Mouse (Mus musculus) forebrain, embryonic 13.5 days (tissue): Measurements from ENCODE around the gene Ndc1. TPM values are rescaled to one million over a fixed set of nuclear protein-coding genes. Genes with fewer than 3 reads are reported as not detected.
"Not testable (repeated sequence)": the region's sequence is repeated elsewhere in the genome, so short reads cannot be mapped to it uniquely, and the experiment has no call there.

Experiments
- ATAC-seq: fragments of 200-750 bp; cut with Nextera tagmentation; 2 replicates; pipeline ENCODE4 v1.8.0; 2017
- H3K27ac ChIP-seq: fragments of 300-500 bp; sonication (generic); 2 replicates; pipeline ENCODE4 v1.5.1; 2015; ENCODE audit warnings: inconsistent platforms, mild to moderate bottlenecking, moderate library complexity
- H3K27me3 ChIP-seq: fragments of 300-500 bp; sonication (generic); 2 replicates; pipeline ENCODE4 v1.6.1; 2015; ENCODE audit warnings: mild to moderate bottlenecking, inconsistent platforms
- H3K36me3 ChIP-seq: fragments of 300-500 bp; sonication (generic); 2 replicates; pipeline ENCODE4 v1.6.1; 2015; ENCODE audit warnings: mild to moderate bottlenecking, inconsistent platforms; ENCODE audit not compliant: poor library complexity, severe bottlenecking
- H3K4me1 ChIP-seq: fragments of 300-500 bp; sonication (generic); 2 replicates; pipeline ENCODE4 v1.6.1; 2015; ENCODE audit warnings: inconsistent platforms
- H3K4me2 ChIP-seq: fragments of 300-500 bp; sonication (generic); 2 replicates; pipeline ENCODE4 v1.6.1; 2015; ENCODE audit warnings: inconsistent platforms, mild to moderate bottlenecking, moderate library complexity
- H3K4me3 ChIP-seq: fragments of 300-500 bp; sonication (generic); 2 replicates; pipeline ENCODE4 v1.5.1; 2015; ENCODE audit warnings: mild to moderate bottlenecking, inconsistent platforms
- H3K9ac ChIP-seq: fragments of 300-500 bp; sonication (generic); 2 replicates; pipeline ENCODE4 v1.6.1; 2015; ENCODE audit warnings: mild to moderate bottlenecking, inconsistent platforms
- H3K9me3 ChIP-seq: fragments of 300-500 bp; sonication (generic); replicated peaks from 2 replicates; pipeline ENCODE4 v1.6.1; 2016; ENCODE audit warnings: inconsistent platforms
- WGBS: fragments of 180-500 bp; shearing (Covaris S2); methylation state at CpG from one replicate; pipeline ENCODE4 v1.1.7; 2015; 5-methylcytosine and 5-hydroxymethylcytosine counted together
- polyA plus RNA-seq: library from polyadenylated mRNA; unstranded; fragments of >200 nt; fragmentation: Nextera tagmentation; extraction: Ambion mirVana; gene quantifications from 2 replicates; pipeline ENCODE4 v1.2.1, GENCODE M21; 2015

Gene Ndc1
- polyA plus RNA-seq, 1 experiment from 2014 or later: 23.7 TPM

DNA sequence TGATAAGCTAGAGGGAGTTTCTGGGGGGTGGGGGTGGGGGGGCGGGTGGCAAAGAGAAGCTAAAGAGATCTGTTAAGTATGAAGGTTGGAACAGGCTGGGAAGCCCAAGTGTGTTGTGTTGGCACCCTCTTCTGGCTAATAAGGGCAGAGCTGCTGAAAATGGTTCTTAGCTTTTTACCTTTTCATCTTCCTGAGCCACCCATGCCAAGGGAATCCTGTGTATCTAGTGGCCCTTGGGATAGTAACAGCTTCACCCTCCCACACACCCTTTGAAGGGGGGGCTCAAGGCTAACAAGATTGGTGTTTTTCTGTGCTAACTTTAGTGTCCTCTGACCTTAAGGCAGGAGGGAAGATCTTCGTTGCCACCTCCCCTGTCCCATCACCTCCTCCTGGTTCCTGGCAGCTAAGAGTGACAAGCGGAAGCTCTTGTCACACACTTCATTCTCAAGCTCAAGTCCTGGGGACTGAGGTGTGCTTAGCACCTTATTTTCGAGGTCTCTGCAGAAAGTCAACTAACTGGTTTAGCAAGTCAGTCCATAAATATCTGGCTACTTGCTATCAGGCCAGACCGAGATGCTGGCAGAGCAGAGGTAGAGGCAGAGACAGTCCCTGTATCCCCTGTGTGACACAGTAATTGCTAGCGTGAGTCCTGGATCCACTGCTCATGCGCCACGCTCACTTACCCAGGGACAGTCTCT, 18.1 kb upstream of the Ndc1 start:
- Histone ChIP-seq H3K4me1 (no peaks in the 10 kb centered on the region), H3K36me3 (peaks cover 39% of the 10 kb centered on the region), H3K27me3 (no peaks in the 10 kb centered on the region), H3K9ac (no peak overlapping the region), H3K27ac (no peak overlapping the region), H3K4me3 (no peak overlapping the region), H3K4me2 (no peak overlapping the region), H3K9me3 (no peaks in the 10 kb centered on the region)
- 80% methylated on average over 8 of the region's 8 CpGs for WGBS
- no peak for ATAC-seq

DNA sequence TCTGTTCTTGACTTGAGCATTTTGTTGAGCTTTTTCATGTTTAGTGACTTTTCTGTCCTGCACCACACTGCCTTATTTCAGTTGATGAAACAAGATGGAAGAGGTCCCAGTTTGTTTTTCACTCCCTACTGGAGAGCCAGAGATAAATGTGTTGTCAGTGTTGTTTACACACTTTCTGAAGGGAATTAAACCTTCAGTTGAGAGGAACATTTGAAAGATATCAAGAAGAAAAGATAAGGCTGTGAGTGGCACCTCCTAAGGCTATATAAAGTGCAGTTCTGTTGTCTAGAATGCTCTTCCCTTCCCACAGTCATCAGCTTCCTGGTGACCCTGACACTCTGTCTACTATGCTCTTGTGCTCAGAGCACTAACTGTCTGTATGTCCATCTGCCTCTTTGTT, 16.2 kb upstream of the Ndc1 start:
- no peaks in the 10 kb centered on the region for H3K27me3 ChIP-seq
- peaks cover 23% of the 10 kb centered on the region for H3K36me3 ChIP-seq
- no peaks in the 10 kb centered on the region for H3K4me1 ChIP-seq
- H3K9ac ChIP-seq: no peak overlapping the region
- no peak overlapping the region for H3K27ac ChIP-seq
- H3K4me2 ChIP-seq: no peak overlapping the region
- H3K9me3 ChIP-seq: no peaks in the 10 kb centered on the region
- H3K4me3 ChIP-seq: no peak overlapping the region
- ATAC-seq: no peak

DNA sequence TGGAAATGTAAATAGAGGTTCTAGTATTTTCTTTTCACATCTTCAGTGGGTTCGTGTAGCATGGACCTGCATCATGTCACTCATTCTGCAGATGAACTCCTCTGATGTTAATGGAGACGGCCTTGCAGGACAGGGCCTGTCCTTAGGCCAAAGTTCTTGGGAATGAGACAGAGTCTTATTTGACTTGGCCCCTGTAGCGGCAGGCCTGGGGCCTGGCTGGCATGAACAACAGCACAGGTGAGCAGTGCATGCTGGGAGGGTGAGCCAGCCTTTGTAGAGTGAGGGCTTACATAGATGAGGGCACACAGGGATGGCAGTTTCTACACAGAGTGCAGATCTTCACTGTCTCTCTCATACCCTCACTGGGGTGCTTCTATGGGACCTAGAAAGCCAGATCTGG, 14.0 kb upstream of the Ndc1 start:
- Histone ChIP-seq H3K36me3 (peaks cover 20% of the 10 kb centered on the region), H3K4me1 (no peaks in the 10 kb centered on the region), H3K27me3 (no peaks in the 10 kb centered on the region), H3K4me3 (no peak overlapping the region), H3K9ac (no peak overlapping the region), H3K9me3 (no peaks in the 10 kb centered on the region), H3K4me2 (no peak overlapping the region), H3K27ac (no peak overlapping the region)
- 92% methylated on average over 3 of the region's 3 CpGs for WGBS
- ATAC-seq: no peak

DNA sequence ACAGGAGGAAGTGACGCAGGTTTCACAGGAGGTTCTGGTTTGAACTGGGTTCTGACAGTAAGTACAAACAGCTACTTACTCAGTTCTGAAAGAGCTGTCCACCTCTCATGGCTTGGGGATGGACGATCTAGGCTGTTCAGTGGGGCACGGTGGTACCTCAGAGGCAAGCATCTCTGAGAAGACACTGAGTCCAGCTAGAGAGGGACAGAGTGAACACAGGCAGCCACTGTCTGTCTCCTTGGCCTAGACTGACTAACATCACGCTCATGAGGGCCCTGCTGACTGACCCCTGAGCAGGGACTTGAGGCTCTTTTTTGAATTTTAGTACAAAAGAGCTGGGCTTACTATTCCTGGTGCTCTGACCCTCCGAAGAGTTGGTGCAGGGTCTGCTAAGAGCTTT, 13.5 kb upstream of the Ndc1 start:
- Histone ChIP-seq H3K4me1 (no peaks in the 10 kb centered on the region), H3K27ac (no peak overlapping the region), H3K9ac (peak overlapping the region; percentile 6; the same call in 1 of the 2 replicates), H3K9me3 (no peaks in the 10 kb centered on the region), H3K4me3 (no peak overlapping the region), H3K27me3 (no peaks in the 10 kb centered on the region), H3K36me3 (peaks cover 20% of the 10 kb centered on the region), H3K4me2 (no peak overlapping the region)
- ATAC-seq: no peak
- 87% methylated on average over 5 of the region's 5 CpGs for WGBS

DNA sequence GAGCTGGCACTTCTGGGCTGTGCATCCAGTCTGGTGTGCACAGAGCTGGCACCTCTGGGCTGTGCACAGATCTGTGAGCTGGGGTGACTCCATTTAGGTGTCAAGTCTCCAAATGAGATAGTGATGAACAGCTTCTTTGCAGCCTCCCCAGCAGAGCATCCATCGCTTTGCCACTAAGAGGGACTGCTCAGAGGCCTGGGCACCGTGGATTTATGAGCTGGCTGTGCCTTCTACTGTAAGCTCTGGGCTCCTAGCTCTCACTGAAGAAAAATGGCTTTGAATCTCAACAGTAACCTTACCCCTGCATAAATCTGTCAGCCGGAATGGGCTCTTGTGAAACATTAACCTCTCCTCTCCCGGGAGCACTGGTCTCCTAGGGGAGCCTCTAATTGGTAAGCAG, 13.0 kb upstream of the Ndc1 start:
- Histone ChIP-seq H3K4me3 (no peak overlapping the region), H3K27ac (no peak overlapping the region), H3K36me3 (peaks cover 20% of the 10 kb centered on the region), H3K27me3 (no peaks in the 10 kb centered on the region), H3K9ac (peak overlapping the region; percentile 6; the same call in 1 of the 2 replicates), H3K4me1 (no peaks in the 10 kb centered on the region), H3K9me3 (no peaks in the 10 kb centered on the region), H3K4me2 (no peak overlapping the region)
- ATAC-seq: no peak
- 64% methylated on average over 4 of the region's 4 CpGs for WGBS

DNA sequence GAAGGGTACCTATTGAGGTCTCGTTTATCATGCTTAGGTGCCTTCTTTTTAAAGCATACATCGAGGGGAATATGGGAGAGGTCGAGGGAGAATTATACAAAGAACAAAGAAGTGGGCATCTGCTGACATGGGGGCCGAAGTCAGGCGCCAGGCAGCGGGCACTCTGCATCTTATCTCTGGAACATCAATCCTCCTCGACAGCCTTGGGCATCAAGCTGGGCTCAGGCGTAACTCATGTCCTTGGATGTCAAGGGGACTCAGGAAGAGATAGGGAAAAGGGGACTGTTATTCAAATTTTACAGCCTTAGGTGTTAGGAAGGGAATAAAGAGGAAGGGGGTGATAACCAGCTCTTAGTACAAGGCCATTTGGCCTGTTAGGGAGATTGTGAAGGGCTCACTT, 10.4 kb upstream of the Ndc1 start:
- H3K9me3 ChIP-seq, H3K27me3 ChIP-seq, ATAC-seq, H3K4me2 ChIP-seq, H3K27ac ChIP-seq, H3K36me3 ChIP-seq, H3K9ac ChIP-seq, H3K4me3 ChIP-seq, H3K4me1 ChIP-seq: not testable (repeated sequence)
- 73% methylated on average over 8 of the region's 8 CpGs for WGBS

DNA sequence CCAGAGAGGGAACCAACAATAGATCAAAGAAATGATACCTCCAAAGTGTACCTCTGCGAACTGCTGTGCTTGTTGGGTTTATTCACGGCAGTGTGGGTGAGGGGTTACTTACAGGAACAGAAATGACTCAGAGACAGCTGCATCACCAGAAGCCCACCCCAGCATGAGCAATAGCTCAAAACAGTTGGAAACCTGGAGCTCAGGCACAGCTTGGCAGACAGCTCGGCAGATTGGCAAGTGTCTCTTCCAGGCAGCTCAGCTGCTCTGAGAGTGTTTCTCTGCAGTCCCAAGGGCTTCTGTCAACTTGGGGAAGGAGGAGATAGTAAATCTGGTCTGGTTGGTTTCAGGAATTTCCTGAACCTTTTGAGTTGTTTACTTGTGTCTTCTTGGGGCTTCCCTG, 9.1 kb upstream of the Ndc1 start:
- ATAC-seq: no peak
- no peak overlapping the region for H3K27ac ChIP-seq
- H3K4me1 ChIP-seq: no peaks in the 10 kb centered on the region
- peaks cover 9% of the 10 kb centered on the region; the same call in 1 of the 2 replicates for H3K36me3 ChIP-seq
- H3K27me3 ChIP-seq: no peaks in the 10 kb centered on the region
- no peak overlapping the region for H3K4me3 ChIP-seq
- WGBS: 80% methylated on average over 3 of the region's 3 CpGs
- H3K9ac ChIP-seq: no peak overlapping the region
- H3K9me3 ChIP-seq: no peaks in the 10 kb centered on the region
- no peak overlapping the region for H3K4me2 ChIP-seq

DNA sequence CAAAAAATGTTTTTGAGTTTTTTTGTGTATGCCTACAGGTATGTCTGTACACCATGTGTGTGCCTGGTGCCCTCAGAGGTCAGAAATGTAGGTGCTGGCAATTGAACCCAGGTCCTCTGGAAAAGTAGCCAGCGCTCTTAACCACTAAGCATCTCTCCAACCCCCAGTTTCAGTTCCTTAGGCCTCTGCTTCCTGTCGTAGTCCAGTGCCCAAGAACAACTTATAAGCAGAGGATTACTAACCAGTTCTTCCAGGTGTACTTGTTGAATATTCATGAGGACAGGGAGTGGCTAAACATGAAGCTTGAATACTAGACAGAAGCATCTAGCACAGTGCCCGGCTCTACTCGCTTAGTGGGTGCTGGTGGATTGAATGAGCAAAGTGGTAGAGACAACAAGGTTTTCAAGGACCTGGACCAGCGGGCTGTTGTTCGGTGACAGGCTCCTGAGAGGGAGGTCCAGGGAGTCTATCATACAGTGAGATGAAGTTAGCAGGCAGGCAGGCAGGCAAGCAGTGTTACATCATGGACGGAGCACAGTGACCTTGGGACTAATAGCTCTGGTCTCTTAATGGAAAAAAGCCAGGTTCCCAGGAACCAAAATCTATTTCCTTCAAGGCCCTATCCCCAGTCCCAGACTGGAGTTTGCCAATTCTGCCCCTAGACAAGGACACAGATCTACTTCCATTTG, 7.0 kb upstream of the Ndc1 start:
- Histone ChIP-seq H3K27ac (no peak overlapping the region), H3K4me1 (no peaks in the 10 kb centered on the region), H3K4me3 (no peak overlapping the region), H3K9ac (no peak overlapping the region), H3K36me3 (no peaks in the 10 kb centered on the region), H3K9me3 (no peaks in the 10 kb centered on the region), H3K4me2 (no peak overlapping the region), H3K27me3 (no peaks in the 10 kb centered on the region)
- no peak for ATAC-seq
- 84% methylated on average over 7 of the region's 7 CpGs for WGBS

DNA sequence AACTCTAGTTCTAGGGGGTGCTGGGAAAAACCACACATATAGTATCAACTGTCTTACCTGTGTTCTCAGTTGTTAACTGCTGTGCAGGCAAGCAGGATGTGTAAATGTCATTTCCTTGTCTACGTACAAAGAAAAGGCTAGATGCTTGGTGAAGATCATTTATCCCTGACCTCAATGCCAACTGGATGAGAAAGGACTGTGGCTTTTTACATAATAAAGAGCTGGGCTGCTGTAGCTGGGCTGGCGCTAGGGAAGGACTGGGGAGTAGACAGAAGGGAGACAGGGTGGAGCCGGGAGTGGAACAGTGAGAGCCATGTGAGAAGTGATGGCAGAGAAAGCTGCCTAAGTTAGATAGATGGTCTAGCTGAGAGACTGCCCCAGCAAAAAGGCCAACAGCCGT, 4.8 kb upstream of the Ndc1 start:
- Histone ChIP-seq H3K4me1 (no peaks in the 10 kb centered on the region), H3K27ac (no peak overlapping the region), H3K36me3 (no peaks in the 10 kb centered on the region), H3K4me2 (no peak overlapping the region), H3K9me3 (no peaks in the 10 kb centered on the region), H3K9ac (no peak overlapping the region), H3K4me3 (no peak overlapping the region), H3K27me3 (no peaks in the 10 kb centered on the region)
- WGBS: 60% methylated on average over 4 of the region's 4 CpGs
- no peak for ATAC-seq

DNA sequence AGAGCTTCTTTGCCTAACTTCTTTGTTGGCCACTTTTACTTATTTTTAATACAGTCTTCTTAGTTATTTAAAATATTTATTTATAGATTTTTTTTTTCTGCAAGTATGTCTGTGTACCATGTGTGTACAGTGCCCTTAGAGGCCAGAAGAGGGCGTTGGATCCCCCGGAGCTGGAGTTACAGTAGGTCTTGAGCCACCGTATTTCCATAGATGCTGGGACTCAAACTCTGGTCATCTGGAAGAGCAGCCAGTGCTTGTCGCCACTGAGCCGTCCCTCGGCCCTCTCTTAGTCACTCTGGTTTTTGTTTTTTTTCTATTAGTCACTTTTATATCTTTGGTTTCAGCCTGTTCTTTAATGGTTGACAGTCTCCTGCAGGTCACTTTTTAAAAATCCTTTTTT, 4.0 kb upstream of the Ndc1 start:
- no peaks in the 10 kb centered on the region for H3K36me3 ChIP-seq
- H3K9ac ChIP-seq: no peak overlapping the region
- no peak overlapping the region for H3K4me3 ChIP-seq
- WGBS: 89% methylated on average over 6 of the region's 6 CpGs
- H3K4me2 ChIP-seq: no peak overlapping the region
- H3K27me3 ChIP-seq: no peaks in the 10 kb centered on the region
- H3K9me3 ChIP-seq: no peaks in the 10 kb centered on the region
- peaks cover 3% of the 10 kb centered on the region for H3K4me1 ChIP-seq
- ATAC-seq: no peak
- H3K27ac ChIP-seq: no peak overlapping the region

DNA sequence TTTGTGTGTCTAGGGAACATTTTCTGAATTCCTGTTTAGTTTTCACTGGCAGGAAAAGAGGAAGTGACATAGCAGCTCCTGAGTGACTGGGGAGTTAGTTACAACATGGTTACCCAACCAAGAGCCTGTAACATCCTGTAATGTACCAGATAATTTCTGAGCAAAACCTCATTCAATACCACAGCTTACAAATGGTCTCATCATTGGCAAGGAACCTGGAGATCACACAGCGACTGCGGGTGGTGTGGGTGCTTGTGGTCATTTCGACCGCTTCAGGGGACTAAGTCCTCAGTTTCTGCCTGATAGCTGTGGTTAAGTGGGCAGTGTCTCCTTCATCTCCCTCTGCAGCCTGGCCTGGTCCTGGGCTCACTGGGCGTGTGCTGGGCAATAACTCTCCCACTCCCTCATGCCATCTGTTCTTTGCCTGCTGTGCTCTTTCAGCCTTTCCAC, 3.4 kb upstream of the Ndc1 start:
- H3K36me3 ChIP-seq: no peaks in the 10 kb centered on the region
- H3K9ac ChIP-seq: no peak overlapping the region
- H3K4me1 ChIP-seq: peaks cover 9% of the 10 kb centered on the region
- ATAC-seq: no peak
- no peak overlapping the region for H3K4me2 ChIP-seq
- 87% methylated on average over 5 of the region's 5 CpGs for WGBS
- H3K27ac ChIP-seq: no peak overlapping the region
- no peaks in the 10 kb centered on the region for H3K27me3 ChIP-seq
- no peaks in the 10 kb centered on the region for H3K9me3 ChIP-seq
- no peak overlapping the region for H3K4me3 ChIP-seq

DNA sequence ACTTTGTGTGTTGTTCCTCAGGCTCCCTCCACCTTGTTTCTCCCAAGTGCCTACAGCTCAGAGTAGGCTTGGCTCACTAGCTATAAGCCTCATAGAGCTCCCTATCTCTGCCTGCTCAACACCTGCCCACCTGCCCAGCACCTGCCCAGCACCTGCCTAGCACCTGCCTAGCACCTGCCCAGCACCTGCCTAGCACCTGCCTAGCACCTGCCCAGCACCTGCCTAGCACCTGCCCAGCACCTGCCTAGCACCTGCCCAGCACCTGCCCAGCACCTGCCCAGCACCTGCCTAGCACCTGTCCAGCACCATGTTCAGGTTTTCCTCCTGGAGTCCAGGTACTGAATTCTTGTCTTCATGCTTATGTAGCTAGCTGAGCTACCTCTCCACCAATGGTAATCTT, 1.2 kb upstream of the Ndc1 start:
- peaks cover 12% of the 10 kb centered on the region for H3K4me1 ChIP-seq
- not testable (repeated sequence) for H3K9ac ChIP-seq, H3K4me2 ChIP-seq, H3K27me3 ChIP-seq, H3K4me3 ChIP-seq, H3K27ac ChIP-seq, H3K9me3 ChIP-seq, ATAC-seq, H3K36me3 ChIP-seq

DNA sequence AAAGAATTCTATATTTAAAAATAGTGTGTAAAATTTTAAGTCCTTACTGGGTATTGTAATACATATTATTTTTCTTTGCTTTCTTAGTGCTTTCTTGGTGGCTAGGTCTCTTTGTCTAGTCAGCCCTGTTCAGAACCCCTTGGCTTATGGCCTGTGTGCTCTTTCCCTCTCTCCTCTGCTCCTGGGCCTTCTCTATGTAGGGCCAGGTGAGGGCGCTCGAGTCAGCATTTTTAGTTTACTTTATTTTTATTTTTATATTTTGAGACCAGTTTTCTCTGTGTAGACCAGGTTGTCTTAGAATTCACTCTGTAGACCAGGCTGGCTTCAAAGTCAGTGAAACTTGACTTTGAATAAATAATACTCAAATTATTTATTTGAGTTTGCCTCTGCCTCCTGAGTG, 4.7 kb downstream of the Ndc1 start:
- no peak overlapping the region for H3K27ac ChIP-seq
- 79% methylated on average over 2 of the region's 2 CpGs for WGBS
- no peak overlapping the region for H3K9ac ChIP-seq

More for the DNA sequence above, 4.7 kb downstream of the Ndc1 start:
- no peak overlapping the region for H3K4me2 ChIP-seq
- no peak for ATAC-seq
- H3K9me3 ChIP-seq: no peaks in the 10 kb centered on the region
- H3K4me1 ChIP-seq: peaks cover 12% of the 10 kb centered on the region
- H3K36me3 ChIP-seq: peaks cover 62% of the 10 kb centered on the region
- no peak overlapping the region for H3K4me3 ChIP-seq
- no peaks in the 10 kb centered on the region for H3K27me3 ChIP-seq
